Mouse (Mus musculus) C2C12 (cell line): Measurements from ENCODE around the gene Tmem39a. TPM values are rescaled to one million over a fixed set of nuclear protein-coding genes. Genes with fewer than 3 reads are reported as not detected.

Source experiments
- H3K27me3 ChIP-seq: one replicate; pipeline ENCODE4 v1.6.1; 2011; ENCODE audit not compliant: control insufficient read depth, insufficient read depth, insufficient read length
- H3K36me3 ChIP-seq: one replicate; pipeline ENCODE4 v1.6.1; 2011; ENCODE audit not compliant: control insufficient read depth, insufficient read depth
- H3K4me3 ChIP-seq: one replicate; pipeline ENCODE4 v1.5.1; 2011; ENCODE audit warnings: mild to moderate bottlenecking, control low read depth; ENCODE audit not compliant: poor library complexity, insufficient read depth, severe bottlenecking
- H3K79me2 ChIP-seq: one replicate; pipeline ENCODE4 v1.6.1; 2011; ENCODE audit not compliant: control insufficient read depth, insufficient read depth
- H3K79me3 ChIP-seq: one replicate; pipeline ENCODE4 v1.6.1; 2011; ENCODE audit warnings: low read depth, control low read depth
- H3ac ChIP-seq: one replicate; pipeline ENCODE3; 2011; ENCODE audit warnings: low read depth; ENCODE audit not compliant: control insufficient read depth, insufficient read length
- CEBPB ChIP-seq: IDR thresholded peaks from one replicate; pipeline ENCODE4 v1.6.1; 2011; ENCODE audit warnings: low read depth, mild to moderate bottlenecking, control low read depth, moderate library complexity
- CTCF ChIP-seq: IDR thresholded peaks from one replicate; pipeline ENCODE4 v1.5.1; 2011; ENCODE audit not compliant: control insufficient read depth, insufficient read depth, insufficient read length
- FOSL1 ChIP-seq: IDR thresholded peaks from one replicate; pipeline ENCODE4 v1.8.0; 2011; ENCODE audit warnings: mild to moderate bottlenecking, low read length; ENCODE audit not compliant: poor library complexity, insufficient read depth, severe bottlenecking
- MAX ChIP-seq: IDR thresholded peaks from one replicate; pipeline ENCODE4 v1.6.1; 2011; ENCODE audit warnings: mild to moderate bottlenecking, control low read depth
- MYOD1 ChIP-seq: IDR thresholded peaks from one replicate; pipeline ENCODE4 v1.6.1; 2011; ENCODE audit warnings: low read depth; ENCODE audit not compliant: control insufficient read depth, insufficient read length
- MYOG ChIP-seq: IDR thresholded peaks from one replicate; pipeline ENCODE4 v1.6.1; 2011; ENCODE audit not compliant: control insufficient read depth, insufficient read length; ENCODE audit errors: extremely low read depth
- USF1 ChIP-seq: IDR thresholded peaks from one replicate; pipeline ENCODE4 v1.6.1; 2011; ENCODE audit warnings: low read depth, mild to moderate bottlenecking, control low read depth, moderate library complexity
- polyA plus RNA-seq: library from polyadenylated mRNA; unstranded; fragments of >200 nt; fragmentation: generic; extraction: Trizol; gene quantifications from one replicate; pipeline ENCODE4 v1.2.1, GENCODE M21; 2012; ENCODE audit warnings: missing spikeins

Gene Tmem39a
- polyA plus RNA-seq, 1 experiment: 56.9 TPM

DNA sequence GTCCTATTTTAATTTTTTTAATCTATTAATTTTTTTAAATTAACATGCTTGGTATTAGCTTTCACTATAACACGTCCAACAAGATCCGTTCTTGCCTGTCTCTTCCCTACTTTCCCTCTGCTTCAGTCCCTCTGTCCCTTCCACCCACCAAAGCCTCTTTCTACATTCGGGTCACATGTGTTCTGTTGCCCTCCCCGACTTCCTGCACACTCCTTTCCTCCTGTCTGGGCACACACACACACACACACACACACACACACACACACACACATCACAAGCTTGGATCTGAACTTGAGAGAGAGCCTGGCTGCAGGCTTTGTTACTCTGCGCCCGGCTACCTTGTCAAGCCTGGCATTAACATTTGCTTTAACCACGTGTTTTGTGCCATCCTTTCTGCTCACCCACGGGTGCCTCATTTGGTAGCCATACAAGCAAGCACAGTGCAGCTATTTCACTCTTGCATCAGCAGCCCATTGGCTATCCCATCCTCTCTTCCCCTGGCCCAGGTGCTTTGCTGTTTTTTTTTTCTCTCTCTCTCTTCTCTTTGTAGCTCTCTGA, 77.4 kb downstream of the Tmem39a start:
- Histone ChIP-seq H3K79me2 (peaks cover 3% of the 10 kb centered on the region), H3K36me3 (peaks cover 40% of the 10 kb centered on the region), H3ac (no peak overlapping the region), H3K79me3 (peaks cover 1% of the 10 kb centered on the region), H3K4me3 (no peak overlapping the region), H3K27me3 (no peaks in the 10 kb centered on the region)
- TF ChIP-seq CEBPB: no peak
- no peak for TF ChIP-seq FOSL1
- no peak for TF ChIP-seq MYOG
- TF ChIP-seq CTCF: no peak
- TF ChIP-seq USF1: no peak
- no peak for TF ChIP-seq MAX
- TF ChIP-seq MYOD1: no peak

DNA sequence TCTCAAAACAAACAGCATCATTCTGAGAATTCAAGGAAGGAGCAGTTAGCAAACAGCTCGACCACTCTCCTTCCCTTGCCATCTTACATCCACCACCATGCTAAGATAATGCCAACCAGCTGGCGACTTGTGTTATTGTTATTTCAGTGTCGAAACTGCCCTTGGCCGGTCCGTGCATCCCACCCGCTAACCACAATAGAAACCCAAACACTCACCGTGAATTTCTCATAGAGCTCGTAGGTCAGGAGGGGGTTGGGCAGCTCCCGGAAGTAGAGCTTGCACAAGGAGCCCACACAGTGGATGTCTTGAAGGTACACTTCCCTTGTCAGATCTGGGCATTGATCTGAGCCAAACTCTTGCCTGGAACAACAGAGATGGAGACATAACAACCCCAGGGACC, 78.2 kb downstream of the Tmem39a start:
- H3K79me2 ChIP-seq: peaks cover 8% of the 10 kb centered on the region
- H3K4me3 ChIP-seq: no peak overlapping the region
- TF ChIP-seq CTCF (no peak), CEBPB (no peak), MYOG (no peak), MAX (no peak)
- H3ac ChIP-seq: no peak overlapping the region
- no peaks in the 10 kb centered on the region for H3K27me3 ChIP-seq
- no peaks in the 10 kb centered on the region for H3K79me3 ChIP-seq
- peaks cover 38% of the 10 kb centered on the region for H3K36me3 ChIP-seq

GRCm38 (mm10) chr16:38637085-38637484, 78.6 kb downstream of the Tmem39a start:
- no peak overlapping the region for H3ac ChIP-seq
- H3K79me3 ChIP-seq: no peaks in the 10 kb centered on the region
- peaks cover 35% of the 10 kb centered on the region for H3K36me3 ChIP-seq
- peaks cover 8% of the 10 kb centered on the region for H3K79me2 ChIP-seq
- no peak overlapping the region for H3K4me3 ChIP-seq
- no peaks in the 10 kb centered on the region for H3K27me3 ChIP-seq
- TF ChIP-seq MYOD1 (no peak), MAX (no peak), USF1 (no peak), CTCF (no peak), MYOG (no peak), CEBPB (no peak), FOSL1 (no peak)

Other genes with a start within 250 kb of the Tmem39a start
- gene Maats1, start 216.6 kb upstream of the Tmem39a start, polyA plus RNA-seq: 0.61 TPM
- 404 TPM for gene Cox17, start 211.7 kb upstream of the Tmem39a start, polyA plus RNA-seq
- not detected for gene Gm21987, start 211.7 kb upstream of the Tmem39a start, polyA plus RNA-seq
- gene Popdc2, start 196.5 kb upstream of the Tmem39a start, polyA plus RNA-seq: 0.30 TPM
- 3.0 TPM for gene Pla1a, start 125.6 kb upstream of the Tmem39a start, polyA plus RNA-seq
- gene Adprh, start 106.0 kb upstream of the Tmem39a start, polyA plus RNA-seq: 52.2 TPM
- 8.7 TPM for gene Cd80, start 103.1 kb upstream of the Tmem39a start, polyA plus RNA-seq
- gene Timmdc1, start 36.0 kb upstream of the Tmem39a start, polyA plus RNA-seq: 29.5 TPM
- 25.8 TPM for gene Poglut1, start 8.4 kb upstream of the Tmem39a start, polyA plus RNA-seq
- 15.7 TPM for gene Arhgap31, start 154.6 kb downstream of the Tmem39a start, polyA plus RNA-seq
- 4.3 TPM for gene B4galt4, start 183.6 kb downstream of the Tmem39a start, polyA plus RNA-seq
- gene Upk1b, start 241.6 kb downstream of the Tmem39a start, polyA plus RNA-seq: 0.04 TPM